Mouse (Mus musculus): ENCODE data around the gene Tmem125. TPM values are rescaled to one million over a fixed set of nuclear protein-coding genes. Genes with fewer than 3 reads are reported as not detected.

The Tmem125 gene
- polyA plus RNA-seq, 2 experiments = 6.0 to 11.1 TPM

GRCm38 (mm10) chr4:118535610-118536009, 8.2 kb downstream of the Tmem125 start:
- Histone ChIP-seq H3K27me3 (ENCODE audit: control insufficient read depth, insufficient read depth, low read length) (no peaks in the 10 kb centered on the region), H3K4me2 (replicated peaks; ENCODE audit: low read depth, low read length, severe bottlenecking) (no peak overlapping the region), H3K9ac (ENCODE audit: low read depth, low read length, severe bottlenecking) (no peak overlapping the region), H3K36me3 (ENCODE audit: control insufficient read depth, insufficient read depth, low read length) (no peaks in the 10 kb centered on the region), H3K9me3 (ENCODE audit: control insufficient read depth, low read length) (no peaks in the 10 kb centered on the region), H3K27ac (replicated peaks; ENCODE audit: low read depth, low read length) (no peak overlapping the region), H3K4me1 (ENCODE audit: control insufficient read depth, insufficient read depth, low read length) (no peaks in the 10 kb centered on the region), H3K4me3 (replicated peaks; ENCODE audit: low read length) (no peak overlapping the region)
- TF ChIP-seq POLR2A (IDR thresholded peaks at IDR 0.05; ENCODE audit: borderline replicate concordance, extremely low read depth, insufficient read depth, insufficient read length) = no peak
- no peak for ATAC-seq (ENCODE audit: low FRiP score, low read depth)
- no peak for DNase-seq (ENCODE audit: low spot score)
- WGBS = 84% methylated on average over 6 of the region's 6 CpGs

GRCm38 (mm10) chr4:118533605-118534004, 10.2 kb downstream of the Tmem125 start:
- Histone ChIP-seq H3K9ac (ENCODE audit: low read depth, low read length, severe bottlenecking) (no peak overlapping the region), H3K27me3 (ENCODE audit: control insufficient read depth, insufficient read depth, low read length) (no peaks in the 10 kb centered on the region), H3K27ac (replicated peaks; ENCODE audit: low read depth, low read length) (no peak overlapping the region), H3K36me3 (ENCODE audit: control insufficient read depth, insufficient read depth, low read length) (no peaks in the 10 kb centered on the region), H3K4me1 (ENCODE audit: control insufficient read depth, insufficient read depth, low read length) (no peaks in the 10 kb centered on the region), H3K9me3 (ENCODE audit: control insufficient read depth, low read length) (no peaks in the 10 kb centered on the region), H3K4me3 (replicated peaks; ENCODE audit: low read length) (no peak overlapping the region), H3K4me2 (replicated peaks; ENCODE audit: low read depth, low read length, severe bottlenecking) (no peak overlapping the region)
- 86% methylated on average over 7 of the region's 7 CpGs for WGBS
- TF ChIP-seq POLR2A (IDR thresholded peaks at IDR 0.05; ENCODE audit: borderline replicate concordance, extremely low read depth, insufficient read depth, insufficient read length) = no peak
- DNase-seq (ENCODE audit: low spot score) (no peak), ATAC-seq (ENCODE audit: low FRiP score, low read depth) (no peak)

GRCm38 (mm10) chr4:118533156-118533555, 10.7 kb downstream of the Tmem125 start:
- Histone ChIP-seq H3K9ac (ENCODE audit: low read depth, low read length, severe bottlenecking) (no peak overlapping the region), H3K27me3 (ENCODE audit: control insufficient read depth, insufficient read depth, low read length) (no peaks in the 10 kb centered on the region), H3K27ac (replicated peaks; ENCODE audit: low read depth, low read length) (no peak overlapping the region), H3K4me1 (ENCODE audit: control insufficient read depth, insufficient read depth, low read length) (no peaks in the 10 kb centered on the region), H3K9me3 (ENCODE audit: control insufficient read depth, low read length) (no peaks in the 10 kb centered on the region), H3K4me2 (replicated peaks; ENCODE audit: low read depth, low read length, severe bottlenecking) (no peak overlapping the region), H3K36me3 (ENCODE audit: control insufficient read depth, insufficient read depth, low read length) (no peaks in the 10 kb centered on the region), H3K4me3 (replicated peaks; ENCODE audit: low read length) (no peak overlapping the region)
- no peak for TF ChIP-seq POLR2A (IDR thresholded peaks at IDR 0.05; ENCODE audit: borderline replicate concordance, extremely low read depth, insufficient read depth, insufficient read length)
- ATAC-seq (ENCODE audit: low FRiP score, low read depth) (no peak), DNase-seq (ENCODE audit: low spot score) (no peak)
- WGBS = 59% methylated on average over 3 of the region's 4 CpGs

GRCm38 (mm10) chr4:118532663-118533062, 11.2 kb downstream of the Tmem125 start:
- no peaks in the 10 kb centered on the region for H3K9me3 ChIP-seq (ENCODE audit: control insufficient read depth, low read length)
- DNase-seq (ENCODE audit: low spot score) (no peak), ATAC-seq (ENCODE audit: low FRiP score, low read depth) (no peak)
- no peak overlapping the region for H3K9ac ChIP-seq (ENCODE audit: low read depth, low read length, severe bottlenecking)
- no peak overlapping the region for H3K4me3 ChIP-seq (replicated peaks; ENCODE audit: low read length)
- no peak overlapping the region for H3K27ac ChIP-seq (replicated peaks; ENCODE audit: low read depth, low read length)
- no peak overlapping the region for H3K4me2 ChIP-seq (replicated peaks; ENCODE audit: low read depth, low read length, severe bottlenecking)
- H3K27me3 ChIP-seq (ENCODE audit: control insufficient read depth, insufficient read depth, low read length) = no peaks in the 10 kb centered on the region
- WGBS = 73% methylated on average over 5 of the region's 5 CpGs
- TF ChIP-seq POLR2A (IDR thresholded peaks at IDR 0.05; ENCODE audit: borderline replicate concordance, extremely low read depth, insufficient read depth, insufficient read length) = no peak
- no peaks in the 10 kb centered on the region for H3K4me1 ChIP-seq (ENCODE audit: control insufficient read depth, insufficient read depth, low read length)
- no peaks in the 10 kb centered on the region for H3K36me3 ChIP-seq (ENCODE audit: control insufficient read depth, insufficient read depth, low read length)

- Histone ChIP-seq H3K27me3 (ENCODE audit: control insufficient read depth, insufficient read depth, low read length) (no peaks in the 10 kb centered on the region), H3K27ac (replicated peaks; ENCODE audit: low read depth, low read length) (no peak overlapping the region), H3K9me3 (ENCODE audit: control insufficient read depth, low read length) (no peaks in the 10 kb centered on the region), H3K36me3 (ENCODE audit: control insufficient read depth, insufficient read depth, low read length) (no peaks in the 10 kb centered on the region), H3K4me3 (replicated peaks; ENCODE audit: low read length) (no peak overlapping the region), H3K9ac (ENCODE audit: low read depth, low read length, severe bottlenecking) (no peak overlapping the region), H3K4me1 (ENCODE audit: control insufficient read depth, insufficient read depth, low read length) (no peaks in the 10 kb centered on the region), H3K4me2 (replicated peaks; ENCODE audit: low read depth, low read length, severe bottlenecking) (no peak overlapping the region)
- WGBS = 69% methylated on average over 6 of the region's 6 CpGs
- no peak for ATAC-seq (ENCODE audit: low FRiP score, low read depth)
- DNase-seq (ENCODE audit: low spot score) = no peak
- no peak for TF ChIP-seq POLR2A (IDR thresholded peaks at IDR 0.05; ENCODE audit: borderline replicate concordance, extremely low read depth, insufficient read depth, insufficient read length)
These were observed 16.1 kb downstream of the Tmem125 start for GRCm38 (mm10) chr4:118527720-118528119.

GRCm38 (mm10) chr4:118527335-118527681, 16.5 kb downstream of the Tmem125 start:
- no peak for ATAC-seq (ENCODE audit: low FRiP score, low read depth)

More at GRCm38 (mm10) chr4:118527335-118527681, 16.5 kb downstream of the Tmem125 start:
- Histone ChIP-seq H3K36me3 (ENCODE audit: control insufficient read depth, insufficient read depth, low read length) (no peaks in the 10 kb centered on the region), H3K27me3 (ENCODE audit: control insufficient read depth, insufficient read depth, low read length) (no peaks in the 10 kb centered on the region), H3K9me3 (ENCODE audit: control insufficient read depth, low read length) (no peaks in the 10 kb centered on the region), H3K9ac (ENCODE audit: low read depth, low read length, severe bottlenecking) (no peak overlapping the region), H3K27ac (replicated peaks; ENCODE audit: low read depth, low read length) (no peak overlapping the region), H3K4me1 (ENCODE audit: control insufficient read depth, insufficient read depth, low read length) (no peaks in the 10 kb centered on the region), H3K4me3 (replicated peaks; ENCODE audit: low read length) (no peak overlapping the region), H3K4me2 (replicated peaks; ENCODE audit: low read depth, low read length, severe bottlenecking) (no peak overlapping the region)
- WGBS = 42% methylated on average over 5 of the region's 5 CpGs
- DNase-seq (ENCODE audit: low spot score) = no peak
- no peak for TF ChIP-seq POLR2A (IDR thresholded peaks at IDR 0.05; ENCODE audit: borderline replicate concordance, extremely low read depth, insufficient read depth, insufficient read length)

Measured in limb, embryonic 14.5 days (tissue).